Mouse (Mus musculus) kidney, embryonic 16.5 days (tissue): Measurements from ENCODE around the gene Rnf44. TPM values are rescaled to one million over a fixed set of nuclear protein-coding genes. Genes with fewer than 3 reads are reported as not detected.

ENCODE experiments used
- polyA plus RNA-seq: library from polyadenylated mRNA; unstranded; fragments of >200 nt; fragmentation: Nextera tagmentation; extraction: Ambion mirVana; gene quantifications from 2 replicates; pipeline ENCODE4 v1.2.1, GENCODE M21; 2015

Gene Rnf44
- polyA plus RNA-seq, 1 experiment from 2014 or later = 71.3 TPM

Other genes with a start within 250 kb of the Rnf44 start
- gene Thoc3, start 225.1 kb downstream of the Rnf44 start, polyA plus RNA-seq = 117 and 118 TPM in 2 replicates
- 11.0 and 14.2 TPM in 2 replicates for gene Simc1, start 190.1 kb downstream of the Rnf44 start, polyA plus RNA-seq
- 202 and 205 TPM in 2 replicates for gene 4833439L19Rik, start 128.5 kb downstream of the Rnf44 start, polyA plus RNA-seq
- gene Arl10, start 118.9 kb downstream of the Rnf44 start, polyA plus RNA-seq = 31.8 and 37.8 TPM in 2 replicates
- gene Nop16, start 103.8 kb downstream of the Rnf44 start, polyA plus RNA-seq = 97.6 and 106 TPM in 2 replicates
- 203 and 208 TPM in 2 replicates for gene Higd2a, start 103.7 kb downstream of the Rnf44 start, polyA plus RNA-seq
- 45.2 and 47.1 TPM in 2 replicates for gene Cltb, start 82.6 kb downstream of the Rnf44 start, polyA plus RNA-seq
- 76.0 and 83.6 TPM in 2 replicates for gene Faf2, start 72.1 kb downstream of the Rnf44 start, polyA plus RNA-seq
- gene Cdhr2, start 7.6 kb upstream of the Rnf44 start, polyA plus RNA-seq = 8.6 TPM in 2 replicates
- gene Gprin1, start 56.0 kb upstream of the Rnf44 start, polyA plus RNA-seq = 0.06 and 0.09 TPM in 2 replicates
- gene Sncb, start 72.7 kb upstream of the Rnf44 start, polyA plus RNA-seq = not detected in 2 replicates
- gene Eif4e1b, start 90.1 kb upstream of the Rnf44 start, polyA plus RNA-seq = not detected in 2 replicates
- gene Tspan17, start 95.5 kb upstream of the Rnf44 start, polyA plus RNA-seq = 12.6 and 14.3 TPM in 2 replicates